Mouse (Mus musculus): ENCODE measurements around the gene Mier2.

Gene Mier2

GRCm38 (mm10) chr10:79541522-79541921 is 13.5 kb downstream of the Mier2 start:
- DNase-seq (ENCODE audit: extremely low spot score, low read depth, low spot score): no peak

GRCm38 (mm10) chr10:79540746-79541145 is 14.3 kb downstream of the Mier2 start:
- no peak for DNase-seq (ENCODE audit: extremely low spot score, low read depth, low spot score)

GRCm38 (mm10) chr10:79539701-79540495 is 15.1 kb downstream of the Mier2 start:
- DNase-seq (ENCODE audit: extremely low spot score, low read depth, low spot score): no peak

- DNase-seq (ENCODE audit: extremely low spot score, low read depth, low spot score): no peak
These were observed 16.1 kb downstream of the Mier2 start for GRCm38 (mm10) chr10:79538873-79539272.

DNA sequence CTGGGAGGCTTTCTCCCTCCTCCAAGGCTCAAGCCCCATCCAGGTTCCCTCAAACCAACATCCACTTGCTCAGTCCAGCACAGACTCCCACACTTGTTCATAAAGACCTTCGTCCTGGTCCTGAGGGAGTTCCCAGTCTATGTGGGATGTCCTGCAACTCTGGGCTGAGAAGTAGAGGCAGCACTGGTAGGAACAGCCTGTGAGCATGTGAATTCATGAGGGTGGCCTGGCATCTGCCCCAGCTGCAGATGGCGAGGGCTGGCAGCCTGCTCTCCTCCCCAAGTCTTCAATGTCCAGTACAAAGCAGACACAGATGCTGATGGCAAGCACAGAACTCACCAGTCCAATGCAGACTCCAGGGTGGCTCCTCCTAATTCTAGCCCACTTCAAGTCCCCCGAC is 16.7 kb downstream of the Mier2 start:
- DNase-seq (ENCODE audit: extremely low spot score, low read depth, low spot score): no peak

DNA sequence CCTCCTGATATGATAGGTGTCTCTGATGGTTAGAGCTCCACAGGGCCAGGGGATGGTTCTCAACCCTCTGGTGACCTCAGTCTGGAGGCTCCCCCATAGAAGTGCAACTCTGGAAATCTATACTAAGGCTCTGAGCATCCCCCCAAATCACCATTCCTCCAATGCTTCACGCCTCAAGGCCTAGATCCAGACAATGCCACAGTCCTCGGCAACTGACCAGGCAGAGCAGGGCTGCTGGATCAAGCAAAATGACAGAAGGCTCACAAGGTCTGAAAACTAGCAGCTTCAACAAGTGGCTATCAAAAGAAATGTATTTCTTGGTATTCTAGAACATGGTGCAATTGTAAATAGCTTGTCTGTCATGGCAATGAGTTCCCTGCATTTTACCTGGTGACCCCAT is 17.2 kb downstream of the Mier2 start:
- no peak for DNase-seq (ENCODE audit: extremely low spot score, low read depth, low spot score)

- no peak for DNase-seq (ENCODE audit: extremely low spot score, low read depth, low spot score)
These were observed 17.7 kb downstream of the Mier2 start for GRCm38 (mm10) chr10:79537271-79537670.

DNA sequence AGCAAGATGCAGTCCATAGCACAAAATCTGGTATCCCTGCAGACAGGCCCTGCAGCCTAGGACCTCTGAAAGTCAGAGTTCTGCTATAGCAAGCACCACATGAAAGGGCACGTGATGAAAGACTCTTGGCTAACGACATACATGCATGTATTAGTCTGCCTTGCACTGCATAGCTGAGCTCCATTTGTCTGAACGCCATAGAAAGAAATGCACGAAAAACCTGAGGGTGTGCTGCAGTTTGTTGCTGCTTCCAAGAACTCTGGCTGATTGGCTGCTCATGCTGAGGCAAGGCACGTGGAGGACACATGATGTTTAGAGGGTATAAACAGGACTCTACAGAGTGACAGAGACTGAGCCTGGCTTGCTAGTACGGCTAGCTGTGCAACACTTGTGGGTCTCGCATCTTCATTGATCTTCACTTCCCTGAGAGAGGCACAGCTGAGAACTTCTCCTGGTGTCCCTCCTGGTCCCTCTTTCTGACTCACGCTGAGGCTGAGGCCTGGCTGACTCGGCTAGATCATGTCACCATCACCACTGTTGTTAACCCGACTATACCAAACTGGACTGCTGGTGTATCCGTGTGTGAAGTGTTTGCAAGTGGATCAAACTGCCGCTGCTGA is 18.4 kb downstream of the Mier2 start:
- no peak for DNase-seq (ENCODE audit: extremely low spot score, low read depth, low spot score)

GRCm38 (mm10) chr10:79535431-79535830 is 19.6 kb downstream of the Mier2 start:
- no peak for DNase-seq (ENCODE audit: extremely low spot score, low read depth, low spot score)

- DNase-seq (ENCODE audit: extremely low spot score, low read depth, low spot score): no peak
These were observed 20.6 kb downstream of the Mier2 start for GRCm38 (mm10) chr10:79534426-79534825.

GRCm38 (mm10) chr10:79533126-79533911 is 21.7 kb downstream of the Mier2 start, which contains the start of gene Plpp2:
TSS of gene Plpp2 (minus strand) at chr10:79533796.
- DNase-seq (ENCODE audit: extremely low spot score, low read depth, low spot score): no peak

- no peak for DNase-seq (ENCODE audit: extremely low spot score, low read depth, low spot score)
These were observed 22.3 kb downstream of the Mier2 start for GRCm38 (mm10) chr10:79532678-79533077.

GRCm38 (mm10) chr10:79531593-79531992 is 23.4 kb downstream of the Mier2 start:
- DNase-seq (ENCODE audit: extremely low spot score, low read depth, low spot score): no peak

- DNase-seq (ENCODE audit: extremely low spot score, low read depth, low spot score): no peak
These were observed 24.3 kb downstream of the Mier2 start for GRCm38 (mm10) chr10:79530721-79531120.

DNA sequence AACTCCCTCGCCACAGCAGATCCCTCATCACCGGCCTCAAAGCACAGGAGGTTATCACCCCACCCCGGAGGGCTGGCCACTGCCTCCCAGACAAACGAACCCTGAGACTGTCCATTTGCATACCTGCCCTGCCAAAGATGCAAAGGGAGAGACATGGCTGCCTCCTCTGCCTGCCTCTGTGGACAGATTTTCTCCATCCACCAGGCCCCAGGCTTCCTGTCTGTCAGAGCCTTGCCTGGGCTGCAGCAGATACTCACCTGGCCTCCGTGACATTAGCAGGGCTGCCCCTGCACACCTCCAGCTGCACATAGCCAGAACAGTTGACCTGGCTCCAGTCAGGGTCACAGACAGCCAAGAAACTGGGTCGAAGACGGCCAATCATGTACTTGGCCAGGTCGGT is 24.8 kb downstream of the Mier2 start:
- DNase-seq (ENCODE audit: extremely low spot score, low read depth, low spot score): no peak

DNA sequence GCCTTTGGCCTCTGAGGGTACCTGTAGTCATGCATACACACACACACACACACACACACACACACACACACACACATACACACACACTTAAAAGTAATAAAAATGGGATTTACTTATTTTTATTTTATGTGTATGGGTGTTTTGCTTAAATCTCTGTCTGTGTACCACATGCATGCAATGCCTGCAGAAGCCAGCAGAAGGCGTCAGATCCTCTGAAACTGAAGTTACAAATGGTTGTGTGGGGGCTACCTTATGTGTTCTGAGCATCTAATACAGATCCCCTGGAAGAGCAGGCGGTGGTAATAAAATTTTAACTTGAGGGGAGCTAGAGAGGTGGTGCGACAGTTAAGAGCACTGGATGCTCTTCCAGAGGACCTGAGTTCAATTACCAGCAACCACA is 26.9 kb downstream of the Mier2 start:
- no peak for DNase-seq (ENCODE audit: extremely low spot score, low read depth, low spot score)

GRCm38 (mm10) chr10:79527453-79527845 is 27.6 kb downstream of the Mier2 start:
- DNase-seq (ENCODE audit: extremely low spot score, low read depth, low spot score): no peak

DNA sequence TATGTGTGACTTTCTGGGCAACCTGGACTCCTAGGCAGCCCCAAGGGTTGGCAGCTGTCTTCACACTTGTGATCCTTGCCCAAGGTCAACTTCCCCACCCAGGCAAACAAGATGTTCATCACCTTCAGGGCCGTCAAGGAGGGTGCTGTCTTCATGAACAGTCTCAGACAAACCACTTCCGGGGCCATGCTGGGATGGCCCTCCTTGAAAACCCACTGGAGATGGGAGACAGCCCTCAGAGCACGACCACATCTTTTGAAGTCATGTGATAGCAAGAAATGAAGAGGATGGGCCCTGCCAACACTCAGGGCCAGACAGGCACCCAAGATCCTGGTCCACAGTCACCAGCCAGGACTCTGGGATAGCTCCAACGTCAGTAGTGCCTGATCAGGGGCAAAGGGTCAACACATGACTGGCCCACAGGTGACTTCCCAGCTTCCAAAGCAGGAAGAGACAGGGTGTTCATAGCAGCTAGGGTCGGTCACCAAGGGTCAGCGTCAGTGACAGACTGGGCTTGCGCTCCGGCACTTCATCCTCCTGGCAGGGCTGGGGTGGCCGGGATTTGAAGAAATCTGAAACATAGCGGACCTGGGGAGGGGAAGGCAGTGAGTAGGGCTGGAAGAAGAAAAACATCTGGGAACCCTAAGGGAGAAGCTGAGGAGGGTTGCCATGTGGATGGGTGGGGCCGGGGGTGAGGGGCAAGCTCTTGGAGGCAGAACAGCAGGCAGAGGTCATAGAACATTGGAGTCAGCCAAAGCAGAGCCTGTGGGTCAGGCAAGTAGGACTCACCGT is 28.1 kb downstream of the Mier2 start:
- DNase-seq (ENCODE audit: extremely low spot score, low read depth, low spot score): no peak

- DNase-seq (ENCODE audit: extremely low spot score, low read depth, low spot score): no peak
These were observed 29.3 kb downstream of the Mier2 start for GRCm38 (mm10) chr10:79525456-79526325.

DNA sequence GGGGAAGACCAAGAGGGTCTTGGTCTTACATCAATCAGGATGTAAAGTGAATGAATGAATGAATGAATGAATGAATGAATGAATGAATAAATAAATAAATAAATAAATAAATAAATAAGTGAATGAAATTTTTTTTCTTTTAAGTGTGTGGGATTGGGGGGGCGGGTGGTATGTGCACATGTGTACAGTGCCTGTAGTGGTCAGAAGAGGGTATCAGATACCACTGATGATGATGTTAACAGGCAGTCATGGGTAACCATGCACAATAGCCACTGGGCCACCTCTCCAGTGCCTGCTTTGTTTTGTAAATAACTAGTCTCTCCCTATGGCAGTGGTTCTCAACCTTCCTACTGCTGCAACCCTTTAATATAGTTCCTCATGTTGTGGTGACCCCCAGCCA is 30.6 kb downstream of the Mier2 start:
- no peak for DNase-seq (ENCODE audit: extremely low spot score, low read depth, low spot score)
